Mouse (Mus musculus) liver, adult 2 months (tissue): ENCODE results near the gene Dolk.

ENCODE experiments used
- CTCF ChIP-seq: fragments of 200-500 bp; IDR thresholded peaks from 2 replicates; pipeline ENCODE4 v1.5.1; 2011; ENCODE audit warnings: low read depth, low read length, control low read depth
- POLR2A ChIP-seq: fragments of 200-500 bp; IDR thresholded peaks from 2 replicates; pipeline ENCODE4 v1.6.1; 2011; ENCODE audit warnings: low read length, control low read depth; ENCODE audit not compliant: insufficient read depth; ENCODE audit errors: extremely low read depth

DNA sequence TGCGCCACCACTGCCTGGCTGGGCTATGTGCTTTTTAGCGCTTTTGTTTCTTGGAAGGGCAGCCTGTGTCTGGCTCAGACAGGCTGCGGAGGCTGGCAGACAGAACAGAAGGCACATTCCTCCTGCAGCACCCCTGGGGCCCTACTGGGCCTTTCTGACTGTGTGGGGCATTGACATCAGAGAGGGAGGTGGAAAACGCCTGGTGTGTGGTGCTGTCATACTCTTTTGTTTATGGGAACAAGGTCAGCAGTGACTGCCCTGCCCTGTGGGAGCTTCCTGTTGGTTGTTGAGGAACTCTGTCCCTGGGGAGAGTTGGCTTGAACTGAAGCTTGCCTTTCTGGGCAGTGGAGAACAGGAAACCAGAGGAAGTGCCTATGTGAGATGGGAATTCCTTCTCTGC lies 43.6 kb downstream of the Dolk start:
- TF ChIP-seq POLR2A, result no peak
- TF ChIP-seq CTCF, result no peak
